Mouse (Mus musculus): ENCODE results near the gene Lpin2. TPM values are rescaled to one million over a fixed set of nuclear protein-coding genes. Genes with fewer than 3 reads are reported as not detected.
A peak's percentile ranks its signal among the peaks of the same experiment; 100 is the strongest.

Lpin2 gene
- polyA plus RNA-seq, 1 experiment from 2014 or later = 53.5 TPM

DNA sequence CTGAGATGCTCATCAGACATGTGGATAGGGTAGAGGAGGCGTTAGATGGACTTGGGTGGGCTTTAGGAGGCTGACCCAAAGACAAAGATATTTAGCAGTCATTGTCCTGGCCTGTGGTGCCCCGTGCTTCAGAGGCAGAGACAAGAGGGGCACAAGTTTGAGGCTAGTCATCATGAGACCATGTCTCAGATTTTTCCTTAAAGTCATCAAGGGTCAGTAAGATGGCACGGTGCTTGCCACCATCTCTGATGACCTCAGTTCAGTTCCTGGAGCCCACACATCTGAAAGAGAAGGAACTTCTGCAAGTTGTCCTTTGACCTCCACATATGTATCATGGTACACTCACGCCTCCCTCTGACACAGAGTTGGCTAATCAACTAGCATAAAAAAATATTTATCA is 39.2 kb upstream of the Lpin2 start:
- WGBS = 81% methylated on average over 4 of the region's 4 CpGs
- no peak overlapping the region for H3K9ac ChIP-seq (ENCODE audit: low read length)
- H3K27ac ChIP-seq (ENCODE audit: low read depth, low read length) = no peak overlapping the region
- no peak for DNase-seq (ENCODE audit: low spot score)
- no peaks in the 10 kb centered on the region for H3K4me1 ChIP-seq (replicated peaks; ENCODE audit: control insufficient read depth, insufficient read depth, low read length)
- H3K36me3 ChIP-seq (ENCODE audit: control insufficient read depth, insufficient read depth, low read length) = no peaks in the 10 kb centered on the region
- H3K4me2 ChIP-seq (ENCODE audit: low read depth, low read length, severe bottlenecking) = no peak overlapping the region
- H3K9me3 ChIP-seq (ENCODE audit: control insufficient read depth, low read length) = no peaks in the 10 kb centered on the region
- no peak overlapping the region for H3K4me3 ChIP-seq (ENCODE audit: low read depth, low read length)
- no peaks in the 10 kb centered on the region for H3K27me3 ChIP-seq (ENCODE audit: control insufficient read depth, insufficient read depth, low read length)
- ATAC-seq (replicated peaks; ENCODE audit: low FRiP score) = no peak

- DNase-seq (ENCODE audit: low spot score) (no peak), ATAC-seq (replicated peaks; ENCODE audit: low FRiP score) (no peak)
- Histone ChIP-seq H3K9ac (ENCODE audit: low read length) (no peak overlapping the region), H3K36me3 (ENCODE audit: control insufficient read depth, insufficient read depth, low read length) (no peaks in the 10 kb centered on the region), H3K9me3 (ENCODE audit: control insufficient read depth, low read length) (no peaks in the 10 kb centered on the region), H3K4me2 (ENCODE audit: low read depth, low read length, severe bottlenecking) (no peak overlapping the region), H3K4me3 (ENCODE audit: low read depth, low read length) (no peak overlapping the region), H3K27ac (ENCODE audit: low read depth, low read length) (no peak overlapping the region), H3K4me1 (replicated peaks; ENCODE audit: control insufficient read depth, insufficient read depth, low read length) (no peaks in the 10 kb centered on the region), H3K27me3 (ENCODE audit: control insufficient read depth, insufficient read depth, low read length) (no peaks in the 10 kb centered on the region)
- WGBS = 92% methylated on average over 19 of the region's 19 CpGs
Observed at GRCm38 (mm10) chr17:71144322-71145116, 37.8 kb upstream of the Lpin2 start.

GRCm38 (mm10) chr17:71145248-71145961 is 37.0 kb upstream of the Lpin2 start:
- no peaks in the 10 kb centered on the region for H3K9me3 ChIP-seq (ENCODE audit: control insufficient read depth, low read length)
- H3K4me3 ChIP-seq (ENCODE audit: low read depth, low read length) = no peak overlapping the region
- no peak overlapping the region for H3K27ac ChIP-seq (ENCODE audit: low read depth, low read length)
- H3K4me2 ChIP-seq (ENCODE audit: low read depth, low read length, severe bottlenecking) = no peak overlapping the region
- no peak overlapping the region for H3K9ac ChIP-seq (ENCODE audit: low read length)
- 93% methylated on average over 1 of the region's 1 CpGs for WGBS
- no peaks in the 10 kb centered on the region for H3K27me3 ChIP-seq (ENCODE audit: control insufficient read depth, insufficient read depth, low read length)
- no peaks in the 10 kb centered on the region for H3K4me1 ChIP-seq (replicated peaks; ENCODE audit: control insufficient read depth, insufficient read depth, low read length)
- ATAC-seq (replicated peaks; ENCODE audit: low FRiP score) = no peak
- DNase-seq (ENCODE audit: low spot score) = no peak
- no peaks in the 10 kb centered on the region for H3K36me3 ChIP-seq (ENCODE audit: control insufficient read depth, insufficient read depth, low read length)

DNA sequence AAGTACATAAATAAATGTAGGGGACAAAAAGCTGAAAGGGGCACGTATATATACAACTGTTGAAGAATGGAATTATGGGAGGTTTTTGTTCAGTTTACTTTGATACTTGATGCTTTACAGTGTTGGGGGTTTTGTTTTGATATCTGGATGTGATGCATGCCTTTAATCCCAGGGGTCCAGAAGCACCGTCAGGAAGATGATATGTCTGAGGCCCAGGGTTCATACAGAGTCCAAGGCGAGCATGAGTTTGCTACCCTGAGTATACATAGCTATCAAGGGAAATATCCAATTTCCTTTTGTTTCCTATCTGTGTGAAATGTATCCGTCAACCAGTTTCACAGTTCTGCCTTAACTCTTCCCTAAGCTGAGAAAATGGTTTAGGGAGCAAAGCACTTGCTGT is 29.0 kb upstream of the Lpin2 start:
- Histone ChIP-seq H3K4me1 (replicated peaks; ENCODE audit: control insufficient read depth, insufficient read depth, low read length) (no peaks in the 10 kb centered on the region), H3K9me3 (ENCODE audit: control insufficient read depth, low read length) (no peaks in the 10 kb centered on the region), H3K36me3 (ENCODE audit: control insufficient read depth, insufficient read depth, low read length) (no peaks in the 10 kb centered on the region), H3K27ac (ENCODE audit: low read depth, low read length) (no peak overlapping the region), H3K9ac (ENCODE audit: low read length) (no peak overlapping the region), H3K27me3 (ENCODE audit: control insufficient read depth, insufficient read depth, low read length) (no peaks in the 10 kb centered on the region), H3K4me3 (ENCODE audit: low read depth, low read length) (no peak overlapping the region), H3K4me2 (ENCODE audit: low read depth, low read length, severe bottlenecking) (no peak overlapping the region)
- WGBS = 73% methylated on average over 4 of the region's 4 CpGs
- no peak for DNase-seq (ENCODE audit: low spot score)
- no peak for ATAC-seq (replicated peaks; ENCODE audit: low FRiP score)

GRCm38 (mm10) chr17:71155271-71155670 is 27.1 kb upstream of the Lpin2 start:
- no peak overlapping the region for H3K9ac ChIP-seq (ENCODE audit: low read length)
- ATAC-seq (replicated peaks; ENCODE audit: low FRiP score) (no peak), DNase-seq (ENCODE audit: low spot score) (no peak)
- H3K27ac ChIP-seq (ENCODE audit: low read depth, low read length) = no peak overlapping the region
- peaks cover 6% of the 10 kb centered on the region; the same call in 1 of the 2 replicates for H3K4me1 ChIP-seq (replicated peaks; ENCODE audit: control insufficient read depth, insufficient read depth, low read length)
- H3K4me3 ChIP-seq (ENCODE audit: low read depth, low read length) = no peak overlapping the region
- no peaks in the 10 kb centered on the region for H3K27me3 ChIP-seq (ENCODE audit: control insufficient read depth, insufficient read depth, low read length)
- H3K9me3 ChIP-seq (ENCODE audit: control insufficient read depth, low read length) = no peaks in the 10 kb centered on the region
- H3K4me2 ChIP-seq (ENCODE audit: low read depth, low read length, severe bottlenecking) = no peak overlapping the region
- H3K36me3 ChIP-seq (ENCODE audit: control insufficient read depth, insufficient read depth, low read length) = no peaks in the 10 kb centered on the region
- WGBS = 44% methylated on average over 1 of the region's 1 CpGs

DNA sequence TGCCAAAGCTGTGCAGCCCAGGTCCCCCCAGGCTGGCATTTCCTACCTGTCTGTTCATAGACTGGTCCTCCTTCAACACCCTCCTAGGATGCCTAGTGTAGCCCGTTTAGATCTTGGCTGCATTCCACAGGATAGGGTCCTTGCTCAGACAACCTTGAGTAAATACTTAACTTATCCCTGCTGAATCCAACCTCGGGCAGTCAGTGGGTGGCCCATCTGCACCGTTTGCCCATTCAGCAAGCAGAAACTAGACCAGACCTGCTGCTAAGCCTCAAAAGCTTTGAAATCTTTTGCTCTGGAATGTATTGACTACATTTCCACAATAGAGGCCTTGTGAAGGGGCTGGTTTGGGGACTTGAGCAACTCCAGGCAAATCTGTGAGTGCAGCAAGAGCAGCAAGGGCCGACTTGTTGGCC is 23.2 kb upstream of the Lpin2 start:
- DNase-seq (ENCODE audit: low spot score) (peak; percentile 65), ATAC-seq (replicated peaks; ENCODE audit: low FRiP score) (peak; percentile 27; the same call in 1 of the 2 replicates)
- Histone ChIP-seq H3K9ac (ENCODE audit: low read length) (no peak overlapping the region), H3K27ac (ENCODE audit: low read depth, low read length) (no peak overlapping the region; the same call in 1 of the 2 replicates), H3K4me1 (replicated peaks; ENCODE audit: control insufficient read depth, insufficient read depth, low read length) (peaks cover 6% of the 10 kb centered on the region; the same call in 1 of the 2 replicates), H3K27me3 (ENCODE audit: control insufficient read depth, insufficient read depth, low read length) (no peaks in the 10 kb centered on the region), H3K4me3 (ENCODE audit: low read depth, low read length) (no peak overlapping the region), H3K4me2 (ENCODE audit: low read depth, low read length, severe bottlenecking) (no peak overlapping the region), H3K36me3 (ENCODE audit: control insufficient read depth, insufficient read depth, low read length) (no peaks in the 10 kb centered on the region), H3K9me3 (ENCODE audit: control insufficient read depth, low read length) (no peaks in the 10 kb centered on the region)
- 5% methylated on average over 4 of the region's 4 CpGs for WGBS

DNA sequence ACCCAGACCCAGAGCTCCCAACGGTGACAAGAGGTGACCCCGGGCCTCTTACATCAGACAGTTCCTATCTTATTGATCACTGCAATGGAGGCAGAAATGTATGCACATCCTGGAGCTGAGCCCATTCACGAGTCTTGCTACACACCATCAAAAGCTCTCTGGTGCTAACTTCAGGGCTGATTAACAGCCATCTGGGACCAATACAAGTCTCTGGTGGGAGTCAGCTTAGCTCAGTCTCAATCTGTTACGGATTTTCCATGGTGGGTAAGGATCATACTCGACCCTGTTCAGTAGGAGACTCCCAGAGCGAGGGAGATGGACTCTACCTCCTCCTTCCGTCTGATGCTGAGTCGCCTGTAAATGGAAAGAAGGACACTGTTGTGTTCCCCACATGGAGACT is 22.6 kb upstream of the Lpin2 start:
- DNase-seq (ENCODE audit: low spot score) (no peak), ATAC-seq (replicated peaks; ENCODE audit: low FRiP score) (no peak)
- Histone ChIP-seq H3K4me2 (ENCODE audit: low read depth, low read length, severe bottlenecking) (no peak overlapping the region), H3K9me3 (ENCODE audit: control insufficient read depth, low read length) (no peaks in the 10 kb centered on the region), H3K9ac (ENCODE audit: low read length) (no peak overlapping the region), H3K27ac (ENCODE audit: low read depth, low read length) (no peak overlapping the region), H3K27me3 (ENCODE audit: control insufficient read depth, insufficient read depth, low read length) (no peaks in the 10 kb centered on the region), H3K4me3 (ENCODE audit: low read depth, low read length) (no peak overlapping the region), H3K36me3 (ENCODE audit: control insufficient read depth, insufficient read depth, low read length) (no peaks in the 10 kb centered on the region), H3K4me1 (replicated peaks; ENCODE audit: control insufficient read depth, insufficient read depth, low read length) (peaks cover 6% of the 10 kb centered on the region; the same call in 1 of the 2 replicates)
- 65% methylated on average over 8 of the region's 8 CpGs for WGBS

GRCm38 (mm10) chr17:71160244-71160995 is 21.9 kb upstream of the Lpin2 start:
- Histone ChIP-seq H3K27me3 (ENCODE audit: control insufficient read depth, insufficient read depth, low read length) (no peaks in the 10 kb centered on the region), H3K4me3 (ENCODE audit: low read depth, low read length) (no peak overlapping the region), H3K9ac (ENCODE audit: low read length) (no peak overlapping the region), H3K4me2 (ENCODE audit: low read depth, low read length, severe bottlenecking) (no peak overlapping the region), H3K4me1 (replicated peaks; ENCODE audit: control insufficient read depth, insufficient read depth, low read length) (peaks cover 6% of the 10 kb centered on the region; the same call in 1 of the 2 replicates), H3K27ac (ENCODE audit: low read depth, low read length) (no peak overlapping the region), H3K36me3 (ENCODE audit: control insufficient read depth, insufficient read depth, low read length) (no peaks in the 10 kb centered on the region), H3K9me3 (ENCODE audit: control insufficient read depth, low read length) (no peaks in the 10 kb centered on the region)
- ATAC-seq (replicated peaks; ENCODE audit: low FRiP score) (no peak), DNase-seq (ENCODE audit: low spot score) (no peak)
- 93% methylated on average over 8 of the region's 8 CpGs for WGBS
